Mouse (Mus musculus): ENCODE measurements around the gene Hoxd10. TPM values are rescaled to one million over a fixed set of nuclear protein-coding genes. Genes with fewer than 3 reads are reported as not detected.

The Hoxd10 gene
- total and polyA plus RNA-seq, 2 experiments from 2014 or later, result not detected

DNA sequence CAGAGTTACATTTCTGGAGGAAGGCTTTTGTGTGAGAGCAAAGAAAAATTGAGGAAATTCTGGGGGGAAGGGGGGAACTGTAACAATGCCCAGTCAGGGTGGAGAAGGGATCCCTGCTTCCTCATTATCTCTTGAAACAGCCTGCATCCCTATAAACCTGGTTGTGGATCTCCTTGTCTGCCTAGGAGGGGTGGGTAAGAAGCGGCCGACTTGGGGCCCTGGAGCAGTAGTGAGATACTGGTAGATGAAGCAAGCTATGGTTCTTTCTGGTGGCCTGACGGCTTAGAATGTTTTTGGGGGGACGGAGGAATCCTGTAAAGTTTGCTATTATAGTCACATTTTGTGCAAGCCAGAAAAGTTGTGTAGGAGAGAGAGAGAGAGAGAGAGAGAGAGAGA lies 1.7 kb downstream of the Hoxd10 start:
- no peak for TF ChIP-seq CTCF (IDR thresholded peaks at IDR 0.05; ENCODE audit: low read depth)
- TF ChIP-seq EP300 (IDR thresholded peaks at IDR 0.05; ENCODE audit: low read depth), result no peak
- H3K9me3 ChIP-seq (replicated peaks; ENCODE audit: control insufficient read depth, low read length), result no peaks in the 10 kb centered on the region
- no peak for DNase-seq (ENCODE audit: low spot score)
- H3K4me3 ChIP-seq (ENCODE audit: low read depth, low read length), result no peak overlapping the region
- H3K9ac ChIP-seq (replicated peaks; ENCODE audit: low read depth, low read length), result no peak overlapping the region
- no peak for ATAC-seq (ENCODE audit: insufficient read depth, low read depth)
- H3K4me1 ChIP-seq (ENCODE audit: control insufficient read depth, insufficient read depth), result no peaks in the 10 kb centered on the region
- WGBS, result 19% methylated on average over 4 of the region's 4 CpGs
- no peak overlapping the region for H3K4me2 ChIP-seq (ENCODE audit: low read depth, low read length)
- H3K27me3 ChIP-seq (ENCODE audit: control insufficient read depth, insufficient read depth, low read length), result peaks cover 99% of the 10 kb centered on the region
- H3K36me3 ChIP-seq (replicated peaks; ENCODE audit: control insufficient read depth, insufficient read depth, low read length), result no peaks in the 10 kb centered on the region
- no peak overlapping the region for H3K27ac ChIP-seq (ENCODE audit: low read depth)

DNA sequence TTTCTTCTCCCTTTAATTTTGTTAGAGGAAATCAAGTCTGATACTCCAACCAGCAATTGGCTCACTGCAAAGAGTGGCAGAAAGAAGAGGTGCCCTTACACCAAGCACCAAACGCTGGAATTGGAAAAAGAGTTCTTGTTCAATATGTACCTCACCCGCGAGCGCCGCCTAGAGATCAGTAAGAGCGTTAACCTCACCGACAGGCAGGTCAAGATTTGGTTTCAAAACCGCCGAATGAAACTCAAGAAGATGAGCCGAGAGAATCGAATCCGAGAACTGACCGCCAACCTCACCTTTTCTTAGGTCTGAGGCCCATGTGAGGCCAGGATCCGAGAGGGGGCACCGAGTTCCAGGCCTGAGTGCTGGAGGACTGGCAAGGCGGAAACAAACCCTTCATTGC lies 2.3 kb downstream of the Hoxd10 start:
- H3K27ac ChIP-seq (ENCODE audit: low read depth), result no peak overlapping the region
- no peak overlapping the region for H3K4me3 ChIP-seq (ENCODE audit: low read depth, low read length)
- H3K27me3 ChIP-seq (ENCODE audit: control insufficient read depth, insufficient read depth, low read length), result peaks cover 99% of the 10 kb centered on the region
- H3K4me2 ChIP-seq (ENCODE audit: low read depth, low read length), result no peak overlapping the region
- H3K4me1 ChIP-seq (ENCODE audit: control insufficient read depth, insufficient read depth), result no peaks in the 10 kb centered on the region
- no peak overlapping the region for H3K9ac ChIP-seq (replicated peaks; ENCODE audit: low read depth, low read length)
- WGBS, result 3% methylated on average over 16 of the region's 16 CpGs
- no peaks in the 10 kb centered on the region for H3K36me3 ChIP-seq (replicated peaks; ENCODE audit: control insufficient read depth, insufficient read depth, low read length)
- DNase-seq (ENCODE audit: low spot score) (no peak), ATAC-seq (ENCODE audit: insufficient read depth, low read depth) (no peak)
- H3K9me3 ChIP-seq (replicated peaks; ENCODE audit: control insufficient read depth, low read length), result no peaks in the 10 kb centered on the region
- TF ChIP-seq CTCF (IDR thresholded peaks at IDR 0.05; ENCODE audit: low read depth), result no peak
- TF ChIP-seq EP300 (IDR thresholded peaks at IDR 0.05; ENCODE audit: low read depth), result no peak

DNA sequence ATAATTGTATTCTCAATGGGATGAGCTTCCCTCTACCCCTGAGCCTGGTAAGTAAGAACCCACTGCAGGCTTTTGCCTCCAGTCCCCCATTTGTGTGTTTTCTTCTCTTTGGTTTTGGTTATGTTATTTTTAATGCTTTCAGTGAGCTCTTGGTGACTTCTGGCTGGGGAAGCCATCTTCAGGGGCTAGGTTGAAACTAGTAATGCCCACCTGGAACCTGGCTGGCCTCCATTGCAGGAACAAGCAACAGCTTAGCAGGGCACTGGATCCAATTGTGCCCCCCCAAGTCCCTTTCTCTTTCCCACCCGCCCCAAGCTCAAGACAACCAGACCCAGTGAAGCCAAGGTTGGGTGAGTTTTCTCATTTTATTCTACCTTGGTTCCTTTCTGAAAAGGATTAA lies 3.7 kb downstream of the Hoxd10 start:
- no peak for ATAC-seq (ENCODE audit: insufficient read depth, low read depth)
- no peaks in the 10 kb centered on the region for H3K4me1 ChIP-seq (ENCODE audit: control insufficient read depth, insufficient read depth)
- H3K27me3 ChIP-seq (ENCODE audit: control insufficient read depth, insufficient read depth, low read length), result peaks cover 100% of the 10 kb centered on the region
- H3K36me3 ChIP-seq (replicated peaks; ENCODE audit: control insufficient read depth, insufficient read depth, low read length), result no peaks in the 10 kb centered on the region
- H3K9me3 ChIP-seq (replicated peaks; ENCODE audit: control insufficient read depth, low read length), result no peaks in the 10 kb centered on the region
- no peak for DNase-seq (ENCODE audit: low spot score)
- 0% methylated on average over 1 of the region's 1 CpGs for WGBS
- H3K4me3 ChIP-seq (ENCODE audit: low read depth, low read length), result no peak overlapping the region
- TF ChIP-seq CTCF (IDR thresholded peaks at IDR 0.05; ENCODE audit: low read depth) (no peak), EP300 (IDR thresholded peaks at IDR 0.05; ENCODE audit: low read depth) (no peak)
- no peak overlapping the region for H3K9ac ChIP-seq (replicated peaks; ENCODE audit: low read depth, low read length)
- H3K27ac ChIP-seq (ENCODE audit: low read depth), result no peak overlapping the region
- no peak overlapping the region for H3K4me2 ChIP-seq (ENCODE audit: low read depth, low read length)

GRCm38 (mm10) chr2:74695813-74696430 lies 4.2 kb downstream of the Hoxd10 start:
- H3K9me3 ChIP-seq (replicated peaks; ENCODE audit: control insufficient read depth, low read length), result no peaks in the 10 kb centered on the region
- no peak overlapping the region for H3K27ac ChIP-seq (ENCODE audit: low read depth)
- H3K9ac ChIP-seq (replicated peaks; ENCODE audit: low read depth, low read length), result no peak overlapping the region
- H3K4me2 ChIP-seq (ENCODE audit: low read depth, low read length), result no peak overlapping the region
- H3K4me1 ChIP-seq (ENCODE audit: control insufficient read depth, insufficient read depth), result no peaks in the 10 kb centered on the region
- TF ChIP-seq CTCF (IDR thresholded peaks at IDR 0.05; ENCODE audit: low read depth), result no peak
- TF ChIP-seq EP300 (IDR thresholded peaks at IDR 0.05; ENCODE audit: low read depth), result no peak
- no peak for ATAC-seq (ENCODE audit: insufficient read depth, low read depth)
- H3K4me3 ChIP-seq (ENCODE audit: low read depth, low read length), result no peak overlapping the region
- DNase-seq (ENCODE audit: low spot score), result no peak
- 4% methylated on average over 7 of the region's 7 CpGs for WGBS
- H3K36me3 ChIP-seq (replicated peaks; ENCODE audit: control insufficient read depth, insufficient read depth, low read length), result no peaks in the 10 kb centered on the region
- H3K27me3 ChIP-seq (ENCODE audit: control insufficient read depth, insufficient read depth, low read length), result peaks cover 100% of the 10 kb centered on the region

- no peak for DNase-seq (ENCODE audit: low spot score)
- H3K27ac ChIP-seq (ENCODE audit: low read depth), result no peak overlapping the region
- no peak overlapping the region for H3K9ac ChIP-seq (replicated peaks; ENCODE audit: low read depth, low read length)
- WGBS, result 5% methylated on average over 34 of the region's 34 CpGs
- H3K4me1 ChIP-seq (ENCODE audit: control insufficient read depth, insufficient read depth), result no peaks in the 10 kb centered on the region
- ATAC-seq (ENCODE audit: insufficient read depth, low read depth), result no peak
- no peaks in the 10 kb centered on the region for H3K9me3 ChIP-seq (replicated peaks; ENCODE audit: control insufficient read depth, low read length)
- H3K4me2 ChIP-seq (ENCODE audit: low read depth, low read length), result no peak overlapping the region
- no peak overlapping the region for H3K4me3 ChIP-seq (ENCODE audit: low read depth, low read length)
- TF ChIP-seq EP300 (IDR thresholded peaks at IDR 0.05; ENCODE audit: low read depth) (no peak), CTCF (IDR thresholded peaks at IDR 0.05; ENCODE audit: low read depth) (no peak)
- no peaks in the 10 kb centered on the region for H3K36me3 ChIP-seq (replicated peaks; ENCODE audit: control insufficient read depth, insufficient read depth, low read length)
- H3K27me3 ChIP-seq (ENCODE audit: control insufficient read depth, insufficient read depth, low read length), result peaks cover 100% of the 10 kb centered on the region
Observed at GRCm38 (mm10) chr2:74696442-74697335, 5.0 kb downstream of the Hoxd10 start.
